Mouse (Mus musculus) common myeloid progenitor, adult 5-6 weeks (primary cell): ENCODE data around the gene Olfr1467. TPM values are rescaled to one million over a fixed set of nuclear protein-coding genes. Genes with fewer than 3 reads are reported as not detected.

ENCODE experiments used
- ATAC-seq: replicated peaks from 2 replicates; pipeline ENCODE4 v1.8.0; 2016; ENCODE audit warnings: low read depth, mild to moderate bottlenecking, moderate TSS enrichment, inconsistent platforms; ENCODE audit not compliant: poor library complexity, severe bottlenecking
- total RNA-seq: library from RNA; stranded (forward); fragments of 200-1000, 187-1606 nt; gene quantifications from 2 replicates; pipeline ENCODE4 v1.2.3, GENCODE M21; 2017

Gene Olfr1467
- not detected in 2 replicates for total RNA-seq

- no peak for ATAC-seq
Measured at GRCm38 (mm10) chr19:13361936-13362335, at the start of gene Olfr1467. Olfr1467 (plus strand) TSS chr19:13362236.

GRCm38 (mm10) chr19:13315441-13315840, 46.6 kb upstream of the Olfr1467 start, which contains the start of gene Olfr1465:
Olfr1465 (minus strand) TSS chr19:13315541.
- no peak for ATAC-seq

GRCm38 (mm10) chr19:13338562-13338961, 23.5 kb upstream of the Olfr1467 start, which contains the start of gene Olfr1466:
Olfr1466 (plus strand) TSS chr19:13338862.
- ATAC-seq: no peak

GRCm38 (mm10) chr19:13407549-13407948, 45.5 kb downstream of the Olfr1467 start, which contains the start of gene Olfr1469:
Olfr1469 (plus strand) TSS chr19:13407849.
- ATAC-seq: no peak

Other genes starting within 250 kb of the Olfr1467 start
- gene Olfr1459, start 212.7 kb upstream of the Olfr1467 start, total RNA-seq: not detected in 2 replicates
- gene Olfr1461, start 199.2 kb upstream of the Olfr1467 start, total RNA-seq: not detected in 2 replicates
- gene Olfr1462, start 176.5 kb upstream of the Olfr1467 start, total RNA-seq: not detected in 2 replicates
- gene Olfr1463, start 130.9 kb upstream of the Olfr1467 start, total RNA-seq: not detected in 2 replicates
- gene Olfr1465, start 46.7 kb upstream of the Olfr1467 start, total RNA-seq: not detected in 2 replicates
- not detected in 2 replicates for gene Olfr1466, start 23.4 kb upstream of the Olfr1467 start, total RNA-seq
- not detected in 2 replicates for gene Olfr1469, start 45.6 kb downstream of the Olfr1467 start, total RNA-seq
- gene Olfr1471, start 81.2 kb downstream of the Olfr1467 start, total RNA-seq: not detected in 2 replicates
- gene Olfr1472, start 93.8 kb downstream of the Olfr1467 start, total RNA-seq: not detected in 2 replicates
- not detected in 2 replicates for gene Olfr1474, start 107.3 kb downstream of the Olfr1467 start, total RNA-seq
- gene Olfr1475, start 118.0 kb downstream of the Olfr1467 start, total RNA-seq: not detected in 2 replicates
- gene Olfr1477, start 138.3 kb downstream of the Olfr1467 start, total RNA-seq: not detected in 2 replicates
- gene Olfr1480, start 165.7 kb downstream of the Olfr1467 start, total RNA-seq: not detected in 2 replicates
- not detected in 2 replicates for gene Olfr1484, start 221.3 kb downstream of the Olfr1467 start, total RNA-seq